Mouse (Mus musculus) liver, postnatal 0 days (tissue): ENCODE measurements around the gene Immp2l. TPM values are rescaled to one million over a fixed set of nuclear protein-coding genes. Genes with fewer than 3 reads are reported as not detected.

Experiments used
- ATAC-seq: fragments of 200-750 bp; cut with Nextera tagmentation; 2 replicates; pipeline ENCODE4 v1.8.0; 2017; ENCODE audit warnings: mild to moderate bottlenecking, moderate library complexity
- DNase-seq: peaks from one replicate; pipeline ENCODE4 v3.0.0-alpha.2; 2016
- H3K27ac ChIP-seq: fragments of 300-500 bp; sonication (generic); 2 replicates; pipeline ENCODE4 v1.5.1; 2014; ENCODE audit warnings: antibody characterized with exemption, moderate library complexity, mild to moderate bottlenecking, low read depth
- H3K27me3 ChIP-seq: fragments of 300-500 bp; sonication (generic); 2 replicates; pipeline ENCODE4 v1.6.1; 2014; ENCODE audit warnings: low read length, control low read depth, mixed read lengths; ENCODE audit not compliant: insufficient read depth
- H3K36me3 ChIP-seq: fragments of 300-500 bp; sonication (generic); replicated peaks from 2 replicates; pipeline ENCODE4 v1.6.1; 2014; ENCODE audit warnings: mild to moderate bottlenecking, control low read depth, low read length, moderate library complexity, mixed read lengths; ENCODE audit not compliant: insufficient read depth
- H3K4me1 ChIP-seq: fragments of 300-500 bp; sonication (generic); 2 replicates; pipeline ENCODE4 v1.6.1; 2014; ENCODE audit warnings: antibody characterized with exemption, mild to moderate bottlenecking, control low read depth; ENCODE audit not compliant: insufficient read depth
- H3K4me2 ChIP-seq: fragments of 300-500 bp; sonication (generic); 2 replicates; pipeline ENCODE4 v1.6.1; 2014; ENCODE audit warnings: low read depth, mild to moderate bottlenecking, low read length, moderate library complexity, mixed read lengths
- H3K4me3 ChIP-seq: fragments of 300-500 bp; sonication (generic); 2 replicates; pipeline ENCODE4 v1.5.1; 2014; ENCODE audit warnings: low read depth, low read length
- H3K9ac ChIP-seq: fragments of 300-500 bp; sonication (generic); replicated peaks from 2 replicates; pipeline ENCODE4 v1.6.1; 2014; ENCODE audit warnings: mild to moderate bottlenecking, moderate library complexity
- H3K9me3 ChIP-seq: fragments of 300-500 bp; sonication (generic); 2 replicates; pipeline ENCODE4 v1.6.1; 2016; ENCODE audit warnings: mild to moderate bottlenecking, control low read depth, low read length, mixed read lengths
- CTCF ChIP-seq: sonication (generic); IDR thresholded peaks from 2 replicates; pipeline ENCODE4 v1.5.1; 2016; ENCODE audit warnings: antibody characterized with exemption, low read depth
- EP300 ChIP-seq: IDR thresholded peaks from 2 replicates; pipeline ENCODE4 v1.6.1; 2016; ENCODE audit warnings: antibody characterized with exemption, low read depth, mild to moderate bottlenecking
- WGBS: fragments of 180-500 bp; shearing (Covaris S2); extraction: QIAGEN DNeasy Blood & Tissue Kit; methylation state at CpG from one replicate; pipeline ENCODE4 v1.1.7; 2014; ENCODE audit not compliant: insufficient replicate concordance; 5-methylcytosine and 5-hydroxymethylcytosine counted together
- polyA plus RNA-seq: library from polyadenylated mRNA; unstranded; fragments of >200 nt; fragmentation: Nextera tagmentation; extraction: Ambion mirVana; gene quantifications from 2 replicates; pipeline ENCODE4 v1.2.1, GENCODE M21; 2015

Immp2l gene
- polyA plus RNA-seq, 1 experiment from 2014 or later = 35.9 TPM

DNA sequence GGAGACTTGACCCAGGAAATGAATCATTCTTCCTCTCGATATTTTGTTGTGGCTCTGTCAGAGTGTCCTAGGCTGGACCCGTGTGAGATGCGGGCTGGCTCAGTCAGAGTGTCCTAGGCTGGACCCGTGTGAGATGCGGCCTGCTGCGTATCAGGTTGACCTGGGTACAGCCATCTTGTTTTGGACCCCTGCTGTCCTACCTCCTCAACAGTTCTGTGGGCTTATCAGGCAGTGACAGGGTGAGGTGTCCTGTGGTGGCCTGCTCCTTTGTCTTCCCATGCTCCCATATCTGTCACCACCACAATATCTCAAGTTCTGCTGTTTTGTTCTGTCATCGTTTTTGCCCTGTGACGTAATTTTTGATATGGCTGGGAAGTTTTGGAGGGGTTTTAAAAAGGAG lies 250.2 kb downstream of the Immp2l start:
- Histone ChIP-seq H3K36me3 (no peaks in the 10 kb centered on the region), H3K27me3 (no peaks in the 10 kb centered on the region), H3K27ac (no peak overlapping the region), H3K9me3 (no peaks in the 10 kb centered on the region), H3K9ac (no peak overlapping the region), H3K4me2 (no peak overlapping the region), H3K4me3 (no peak overlapping the region), H3K4me1 (no peaks in the 10 kb centered on the region)
- 70% methylated on average over 8 of the region's 8 CpGs for WGBS
- ATAC-seq = no peak
- DNase-seq = no peak
- TF ChIP-seq EP300 (no peak), CTCF (no peak)

- ATAC-seq (no peak), DNase-seq (no peak)
- H3K4me3 ChIP-seq = no peak overlapping the region
- no peaks in the 10 kb centered on the region for H3K27me3 ChIP-seq
- H3K4me1 ChIP-seq = no peaks in the 10 kb centered on the region
- no peak overlapping the region for H3K9ac ChIP-seq
- no peak overlapping the region for H3K27ac ChIP-seq
- no peak overlapping the region for H3K4me2 ChIP-seq
- WGBS = 46% methylated on average over 3 of the region's 3 CpGs
- TF ChIP-seq EP300 (no peak), CTCF (no peak)
- no peaks in the 10 kb centered on the region for H3K36me3 ChIP-seq
- H3K9me3 ChIP-seq = no peaks in the 10 kb centered on the region
Observed at GRCm38 (mm10) chr12:41275361-41275760, 251.5 kb downstream of the Immp2l start.

- Histone ChIP-seq H3K27me3 (no peaks in the 10 kb centered on the region), H3K9ac (no peak overlapping the region), H3K4me3 (no peak overlapping the region), H3K27ac (no peak overlapping the region), H3K36me3 (no peaks in the 10 kb centered on the region), H3K4me1 (no peaks in the 10 kb centered on the region), H3K4me2 (no peak overlapping the region), H3K9me3 (no peaks in the 10 kb centered on the region)
- DNase-seq (no peak), ATAC-seq (no peak)
- 77% methylated on average over 1 of the region's 1 CpGs for WGBS
- TF ChIP-seq EP300 (no peak), CTCF (no peak)
Observed at GRCm38 (mm10) chr12:41277896-41278295, 254.0 kb downstream of the Immp2l start.

GRCm38 (mm10) chr12:41289047-41289446 lies 265.2 kb downstream of the Immp2l start:
- Histone ChIP-seq H3K27ac (no peak overlapping the region), H3K9me3 (no peaks in the 10 kb centered on the region), H3K4me2 (no peak overlapping the region), H3K36me3 (no peaks in the 10 kb centered on the region), H3K27me3 (no peaks in the 10 kb centered on the region), H3K9ac (no peak overlapping the region), H3K4me1 (no peaks in the 10 kb centered on the region), H3K4me3 (no peak overlapping the region)
- 87% methylated on average over 3 of the region's 3 CpGs for WGBS
- ATAC-seq (no peak), DNase-seq (no peak)
- no peak for TF ChIP-seq EP300
- no peak for TF ChIP-seq CTCF

GRCm38 (mm10) chr12:41307015-41307414 lies 283.1 kb downstream of the Immp2l start:
- H3K36me3 ChIP-seq = no peaks in the 10 kb centered on the region
- no peak for ATAC-seq
- no peak overlapping the region for H3K9ac ChIP-seq
- H3K27ac ChIP-seq = no peak overlapping the region
- DNase-seq = no peak
- H3K4me2 ChIP-seq = no peak overlapping the region
- WGBS = 74% methylated on average over 3 of the region's 3 CpGs
- no peaks in the 10 kb centered on the region for H3K4me1 ChIP-seq
- no peaks in the 10 kb centered on the region for H3K9me3 ChIP-seq
- H3K27me3 ChIP-seq = no peaks in the 10 kb centered on the region
- no peak overlapping the region for H3K4me3 ChIP-seq
- TF ChIP-seq EP300 = no peak
- TF ChIP-seq CTCF = no peak

GRCm38 (mm10) chr12:41308726-41309680 lies 285.1 kb downstream of the Immp2l start:
- TF ChIP-seq CTCF (no peak), EP300 (no peak)
- ATAC-seq (no peak), DNase-seq (no peak)
- Histone ChIP-seq H3K27me3 (no peaks in the 10 kb centered on the region), H3K4me1 (no peaks in the 10 kb centered on the region), H3K4me2 (no peak overlapping the region), H3K36me3 (no peaks in the 10 kb centered on the region), H3K27ac (no peak overlapping the region), H3K9me3 (no peaks in the 10 kb centered on the region), H3K4me3 (no peak overlapping the region), H3K9ac (no peak overlapping the region)
- WGBS = 90% methylated on average over 6 of the region's 6 CpGs
